Mouse (Mus musculus) B cell, adult (primary cell): ENCODE results near the gene Gm382. TPM values are rescaled to one million over a fixed set of nuclear protein-coding genes. Genes with fewer than 3 reads are reported as not detected.

ENCODE experiments used
- total RNA-seq: library from RNA; stranded (reverse); gene quantifications from 4 replicates; pipeline ENCODE4 v1.2.4, GENCODE M21; 2023; ENCODE audit not compliant: inconsistent age

The Gm382 gene
- total RNA-seq, result not detected in 4 replicates

DNA sequence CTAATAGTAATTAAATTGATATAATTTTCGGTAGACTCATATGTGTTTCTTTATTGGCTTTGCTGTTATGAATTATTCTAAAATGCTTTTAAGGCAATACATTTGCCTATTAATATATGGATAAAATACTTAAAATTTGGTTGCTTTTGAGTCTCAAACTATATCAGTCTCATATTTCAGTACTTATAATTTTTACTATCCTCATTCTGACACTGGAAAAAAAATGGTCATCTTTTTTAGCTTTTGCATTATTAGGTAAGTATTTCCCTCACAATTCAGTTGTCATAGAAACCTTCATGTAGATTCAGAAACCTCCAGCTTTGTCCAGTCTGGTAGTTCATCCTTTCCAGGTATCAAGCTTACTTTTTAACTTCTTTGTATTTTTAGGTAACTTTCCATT is at the start of gene Gm382:
TSS of gene Gm382 (plus strand) at position 301 of the 400 bp plus-strand sequence.

Other genes with a start within 250 kb of the Gm382 start
- gene 4932411N23Rik, start 224.1 kb upstream of the Gm382 start, total RNA-seq, result not detected in 4 replicates